Mouse (Mus musculus): ENCODE data around the gene Abhd12. TPM values are rescaled to one million over a fixed set of nuclear protein-coding genes. Genes with fewer than 3 reads are reported as not detected.
A peak's percentile ranks its signal among the peaks of the same experiment; 100 is the strongest.
"Not testable (repeated sequence)": the region's sequence is repeated elsewhere in the genome, so short reads cannot be mapped to it uniquely, and the experiment has no call there.

The Abhd12 gene
- polyA plus RNA-seq (2014; fragmentation: Nextera tagmentation; extraction: Ambion mirVana) = 44.1 and 46.4 TPM in 2 replicates

DNA sequence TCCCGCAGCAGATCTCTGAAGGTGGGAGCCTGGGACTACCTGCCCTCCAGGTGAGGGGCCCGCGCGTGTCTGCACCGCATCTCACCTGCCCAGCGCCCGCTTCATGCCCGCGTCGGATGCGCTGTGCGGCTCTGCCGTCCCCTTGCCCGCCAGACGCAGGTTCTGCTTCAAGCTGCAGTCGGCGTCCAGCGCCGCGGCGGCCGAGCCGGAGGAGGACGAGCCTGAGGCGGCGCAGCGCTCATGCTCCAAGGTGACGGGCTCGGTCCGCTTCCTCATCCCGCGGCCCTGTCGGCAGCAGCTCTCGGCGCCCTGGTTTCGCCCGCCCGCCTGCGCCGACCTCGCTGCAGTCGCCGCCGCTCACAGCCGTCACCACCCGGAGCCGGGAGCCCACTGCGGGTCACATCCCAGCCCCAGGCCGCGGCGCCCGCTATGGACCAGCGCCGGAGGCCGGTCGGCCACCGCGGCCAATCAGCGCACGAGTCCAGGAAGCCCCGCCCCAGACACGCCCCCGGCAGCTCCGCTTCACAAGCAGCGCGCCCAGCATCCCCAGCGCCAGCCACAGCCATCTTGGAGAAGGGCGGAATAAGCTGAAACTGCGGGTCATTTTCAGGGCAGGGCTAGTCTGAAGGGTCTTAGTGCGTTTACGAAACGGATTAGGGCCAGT lies at the start of gene Abhd12:
TSS of gene Abhd12 (minus strand) at position 470 of the 664 bp plus-strand sequence.
- H3K9ac ChIP-seq (ENCODE audit: low read length) = peak within 1 kb of the TSS; percentile 87
- peaks cover 3% of the 10 kb centered on the region; the same call in 1 of the 2 replicates for H3K36me3 ChIP-seq (ENCODE audit: control insufficient read depth, insufficient read depth, low read length)
- no peaks in the 10 kb centered on the region for H3K9me3 ChIP-seq (ENCODE audit: control insufficient read depth, low read length)
- H3K27me3 ChIP-seq (ENCODE audit: control insufficient read depth, insufficient read depth, low read length) = no peaks in the 10 kb centered on the region
- H3K27ac ChIP-seq (replicated peaks in 1 of 2; ENCODE audit: control insufficient read depth in 1 of 2, insufficient read depth in 1 of 2, low read depth in 2 of 2, low read length in 2 of 2) = peak within 1 kb of the TSS; percentile 83 to 90
- ATAC-seq (ENCODE audit: insufficient number of reproducible peaks, insufficient read depth, low FRiP score, low read depth) = peak; percentile 99
- H3K4me2 ChIP-seq (ENCODE audit: low read length) = peak within 1 kb of the TSS; percentile 97
- WGBS = under 1% methylated on average over 71 of the region's 72 CpGs
- H3K4me1 ChIP-seq (ENCODE audit: control insufficient read depth in 2 of 2, insufficient read depth in 2 of 2, low read length in 2 of 2) = peaks cover 4 to 5% of the 10 kb centered on the region in 2 experiments
- H3K4me3 ChIP-seq (ENCODE audit: control insufficient read depth in 1 of 2, insufficient read depth in 1 of 2, low read depth in 1 of 2, low read length in 2 of 2) = peak within 1 kb of the TSS; percentile 65 to 83

DNA sequence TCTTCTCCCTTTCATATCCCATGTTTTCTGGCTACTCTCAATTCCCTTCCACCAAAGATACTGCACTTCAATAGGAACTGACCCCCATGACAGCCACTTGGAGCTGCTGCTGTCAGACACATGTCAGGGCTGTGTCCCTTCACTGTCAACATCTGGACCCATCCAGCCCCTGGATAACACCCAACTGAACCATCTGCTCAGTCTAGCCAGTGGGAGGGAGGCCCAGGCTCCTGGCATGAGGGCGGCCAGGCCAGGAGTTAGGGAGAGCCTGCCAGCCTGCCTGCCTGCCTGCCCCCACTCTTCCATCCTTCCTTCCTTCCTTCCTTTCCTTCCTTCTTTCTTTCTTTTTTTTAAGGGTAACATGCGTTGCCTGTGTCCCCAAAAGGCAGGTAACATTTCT lies 46.7 kb upstream of the Abhd12 start:
- no peaks in the 10 kb centered on the region for H3K27me3 ChIP-seq (ENCODE audit: control insufficient read depth, insufficient read depth, low read length)
- no peak overlapping the region for H3K27ac ChIP-seq (replicated peaks in 1 of 2; ENCODE audit: control insufficient read depth in 1 of 2, insufficient read depth in 1 of 2, low read depth in 2 of 2, low read length in 2 of 2)
- H3K9ac ChIP-seq (ENCODE audit: low read length) = no peak overlapping the region
- H3K4me1 ChIP-seq (ENCODE audit: control insufficient read depth in 2 of 2, insufficient read depth in 2 of 2, low read length in 2 of 2) = no peaks in the 10 kb centered on the region
- 75% methylated on average over 2 of the region's 2 CpGs for WGBS
- no peak overlapping the region for H3K4me2 ChIP-seq (ENCODE audit: low read length)
- ATAC-seq (ENCODE audit: insufficient number of reproducible peaks, insufficient read depth, low FRiP score, low read depth) = no peak
- H3K9me3 ChIP-seq (ENCODE audit: control insufficient read depth, low read length) = no peaks in the 10 kb centered on the region
- peaks cover 36% of the 10 kb centered on the region; the same call in 1 of the 2 replicates for H3K36me3 ChIP-seq (ENCODE audit: control insufficient read depth, insufficient read depth, low read length)
- H3K4me3 ChIP-seq (ENCODE audit: control insufficient read depth in 1 of 2, insufficient read depth in 1 of 2, low read depth in 1 of 2, low read length in 2 of 2) = no peak overlapping the region

DNA sequence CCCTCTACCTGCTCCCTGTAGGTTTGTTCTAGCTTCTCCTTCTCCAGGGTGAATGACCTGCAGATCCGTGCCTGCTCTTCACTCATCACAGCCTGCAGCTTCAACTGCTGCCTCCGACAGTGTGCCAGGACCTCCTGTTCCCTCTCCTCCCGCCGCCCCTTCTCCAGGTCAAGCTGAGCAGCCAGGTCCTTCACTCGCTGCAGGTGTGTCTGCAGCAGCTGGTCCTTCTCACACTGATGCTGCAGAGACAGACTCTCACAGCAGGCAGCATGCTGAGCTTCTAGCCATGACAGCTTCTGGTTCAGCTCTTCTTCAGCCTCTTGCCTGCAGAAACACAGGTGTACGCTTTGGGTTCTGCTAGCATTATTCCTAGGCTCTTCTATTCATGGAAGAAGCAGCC lies 45.5 kb upstream of the Abhd12 start:
- ATAC-seq (ENCODE audit: insufficient number of reproducible peaks, insufficient read depth, low FRiP score, low read depth) = no peak
- Histone ChIP-seq H3K9me3 (ENCODE audit: control insufficient read depth, low read length) (no peaks in the 10 kb centered on the region), H3K4me2 (ENCODE audit: low read length) (no peak overlapping the region), H3K4me3 (ENCODE audit: control insufficient read depth in 1 of 2, insufficient read depth in 1 of 2, low read depth in 1 of 2, low read length in 2 of 2) (no peak overlapping the region), H3K36me3 (ENCODE audit: control insufficient read depth, insufficient read depth, low read length) (peaks cover 28% of the 10 kb centered on the region; the same call in 1 of the 2 replicates), H3K4me1 (ENCODE audit: control insufficient read depth in 2 of 2, insufficient read depth in 2 of 2, low read length in 2 of 2) (no peaks in the 10 kb centered on the region), H3K9ac (ENCODE audit: low read length) (no peak overlapping the region), H3K27ac (replicated peaks in 1 of 2; ENCODE audit: control insufficient read depth in 1 of 2, insufficient read depth in 1 of 2, low read depth in 2 of 2, low read length in 2 of 2) (no peak overlapping the region), H3K27me3 (ENCODE audit: control insufficient read depth, insufficient read depth, low read length) (no peaks in the 10 kb centered on the region)
- 86% methylated on average over 6 of the region's 6 CpGs for WGBS

DNA sequence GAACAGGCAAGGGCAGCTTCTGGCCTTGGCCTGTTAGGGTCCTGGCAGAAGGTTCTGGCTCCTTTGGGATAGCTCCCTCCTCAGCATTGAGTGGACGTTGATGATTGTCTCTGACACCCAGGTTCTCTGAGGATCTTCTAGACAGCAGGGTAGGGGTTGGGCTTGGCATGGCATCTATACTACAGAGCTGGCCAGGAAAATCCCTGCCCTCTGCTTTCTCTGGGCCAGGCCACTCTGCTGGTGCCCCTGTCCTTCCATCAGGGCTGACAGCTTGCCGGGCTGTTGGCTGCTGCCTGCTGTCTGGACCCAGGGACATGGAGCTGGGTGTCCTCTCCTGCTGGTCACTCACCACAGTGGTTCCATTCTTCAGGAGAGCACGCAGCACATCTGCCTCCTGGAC lies 45.1 kb upstream of the Abhd12 start:
- ATAC-seq (ENCODE audit: insufficient number of reproducible peaks, insufficient read depth, low FRiP score, low read depth) = no peak
- Histone ChIP-seq H3K9me3 (ENCODE audit: control insufficient read depth, low read length) (no peaks in the 10 kb centered on the region), H3K4me2 (ENCODE audit: low read length) (no peak overlapping the region), H3K27ac (replicated peaks in 1 of 2; ENCODE audit: control insufficient read depth in 1 of 2, insufficient read depth in 1 of 2, low read depth in 2 of 2, low read length in 2 of 2) (no peak overlapping the region), H3K9ac (ENCODE audit: low read length) (no peak overlapping the region), H3K36me3 (ENCODE audit: control insufficient read depth, insufficient read depth, low read length) (peaks cover 31% of the 10 kb centered on the region), H3K4me3 (ENCODE audit: control insufficient read depth in 1 of 2, insufficient read depth in 1 of 2, low read depth in 1 of 2, low read length in 2 of 2) (no peak overlapping the region), H3K4me1 (ENCODE audit: control insufficient read depth in 2 of 2, insufficient read depth in 2 of 2, low read length in 2 of 2) (no peaks in the 10 kb centered on the region), H3K27me3 (ENCODE audit: control insufficient read depth, insufficient read depth, low read length) (no peaks in the 10 kb centered on the region)
- 92% methylated on average over 3 of the region's 3 CpGs for WGBS

DNA sequence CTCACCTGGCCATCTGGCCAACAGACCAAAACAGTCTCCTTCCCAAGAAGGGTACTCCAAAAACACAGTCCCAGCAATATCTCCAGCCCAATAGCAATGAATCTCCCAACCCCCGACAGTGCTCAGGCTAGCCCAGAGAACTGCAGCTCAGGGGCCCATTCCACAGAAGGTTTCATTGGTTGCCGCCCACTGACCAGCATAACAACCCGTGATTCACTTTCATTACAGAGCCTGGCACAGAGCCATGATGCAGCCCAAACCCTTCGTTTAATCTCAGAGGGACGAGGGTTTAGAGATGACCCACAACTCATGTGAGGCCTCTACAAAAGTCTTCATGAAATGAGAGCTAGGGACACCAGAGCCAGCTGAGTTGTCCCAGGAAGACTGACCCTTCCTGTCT lies 44.2 kb upstream of the Abhd12 start:
- Histone ChIP-seq H3K9ac (ENCODE audit: low read length) (no peak overlapping the region), H3K4me1 (ENCODE audit: control insufficient read depth in 2 of 2, insufficient read depth in 2 of 2, low read length in 2 of 2) (no peaks in the 10 kb centered on the region), H3K36me3 (ENCODE audit: control insufficient read depth, insufficient read depth, low read length) (peaks cover 37% of the 10 kb centered on the region), H3K27me3 (ENCODE audit: control insufficient read depth, insufficient read depth, low read length) (no peaks in the 10 kb centered on the region), H3K4me3 (ENCODE audit: control insufficient read depth in 1 of 2, insufficient read depth in 1 of 2, low read depth in 1 of 2, low read length in 2 of 2) (no peak overlapping the region), H3K9me3 (ENCODE audit: control insufficient read depth, low read length) (no peaks in the 10 kb centered on the region), H3K27ac (replicated peaks in 1 of 2; ENCODE audit: control insufficient read depth in 1 of 2, insufficient read depth in 1 of 2, low read depth in 2 of 2, low read length in 2 of 2) (no peak overlapping the region), H3K4me2 (ENCODE audit: low read length) (no peak overlapping the region)
- WGBS = 68% methylated on average over 5 of the region's 5 CpGs
- no peak for ATAC-seq (ENCODE audit: insufficient number of reproducible peaks, insufficient read depth, low FRiP score, low read depth)

DNA sequence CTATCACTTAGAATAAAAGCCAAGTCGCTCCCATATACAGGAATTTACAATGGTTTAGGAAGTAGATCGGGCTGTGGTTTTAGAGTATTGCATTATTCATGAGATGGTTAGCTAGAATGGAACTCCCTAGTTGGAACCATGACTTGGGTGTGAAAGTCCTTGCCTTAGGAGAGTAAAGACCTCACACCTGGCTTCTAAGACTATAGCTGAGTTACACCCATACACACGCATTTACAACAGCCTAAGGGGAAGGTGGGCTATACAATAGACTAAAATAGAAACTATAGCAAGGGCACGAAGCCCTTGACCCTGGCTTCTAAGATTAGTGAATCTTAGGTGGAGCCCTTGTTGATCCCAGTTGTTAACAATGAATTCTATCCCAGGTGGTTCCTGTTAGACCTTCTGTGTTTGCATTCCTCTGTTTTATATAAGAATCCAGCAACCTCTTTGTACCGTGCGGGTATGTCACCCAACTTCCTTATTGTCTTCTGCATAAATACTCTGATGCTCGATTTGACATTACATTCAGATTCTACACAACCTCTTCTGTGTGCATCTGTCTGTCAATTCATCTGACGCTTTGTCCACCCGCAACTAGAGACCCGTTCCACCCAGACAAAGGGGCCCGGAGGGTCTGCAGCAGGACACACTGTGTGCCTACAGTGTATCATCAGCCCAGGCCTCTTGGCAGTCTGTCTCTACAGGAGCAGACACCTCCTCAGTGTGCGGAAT lies 43.5 kb upstream of the Abhd12 start:
- H3K36me3 ChIP-seq (ENCODE audit: control insufficient read depth, insufficient read depth, low read length) = peaks cover 37% of the 10 kb centered on the region
- not testable (repeated sequence) for ATAC-seq (ENCODE audit: insufficient number of reproducible peaks, insufficient read depth, low FRiP score, low read depth); H3K9ac ChIP-seq (ENCODE audit: low read length); H3K27ac ChIP-seq (replicated peaks in 1 of 2; ENCODE audit: control insufficient read depth in 1 of 2, insufficient read depth in 1 of 2, low read depth in 2 of 2, low read length in 2 of 2); H3K4me3 ChIP-seq (ENCODE audit: control insufficient read depth in 1 of 2, insufficient read depth in 1 of 2, low read depth in 1 of 2, low read length in 2 of 2); H3K4me2 ChIP-seq (ENCODE audit: low read length); H3K4me1 ChIP-seq (ENCODE audit: control insufficient read depth in 2 of 2, insufficient read depth in 2 of 2, low read length in 2 of 2); H3K27me3 ChIP-seq (ENCODE audit: control insufficient read depth, insufficient read depth, low read length); H3K9me3 ChIP-seq (ENCODE audit: control insufficient read depth, low read length)
- 84% methylated on average over 12 of the region's 12 CpGs for WGBS

DNA sequence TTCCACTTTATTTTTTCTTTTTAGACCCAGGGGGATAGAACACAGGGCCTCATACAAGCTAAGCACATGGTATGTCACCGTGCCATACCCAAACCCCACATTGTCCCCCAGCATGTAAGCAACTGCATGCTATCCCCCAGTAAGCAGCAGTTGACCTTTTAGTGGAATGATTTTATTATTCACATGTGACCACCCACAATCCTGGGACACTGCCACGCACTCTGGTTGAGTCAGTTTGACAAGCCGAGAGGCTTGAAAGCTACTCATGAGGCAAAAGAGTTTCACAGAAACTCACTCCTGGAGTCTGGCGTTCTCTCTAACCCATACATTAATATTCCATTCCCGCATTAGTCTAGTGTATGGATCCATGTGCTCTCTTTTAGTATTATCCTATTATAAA lies 42.8 kb upstream of the Abhd12 start:
- not testable (repeated sequence) for H3K9me3 ChIP-seq (ENCODE audit: control insufficient read depth, low read length); H3K4me2 ChIP-seq (ENCODE audit: low read length); H3K4me1 ChIP-seq (ENCODE audit: control insufficient read depth in 2 of 2, insufficient read depth in 2 of 2, low read length in 2 of 2); H3K27ac ChIP-seq (replicated peaks in 1 of 2; ENCODE audit: control insufficient read depth in 1 of 2, insufficient read depth in 1 of 2, low read depth in 2 of 2, low read length in 2 of 2); H3K4me3 ChIP-seq (ENCODE audit: control insufficient read depth in 1 of 2, insufficient read depth in 1 of 2, low read depth in 1 of 2, low read length in 2 of 2); H3K27me3 ChIP-seq (ENCODE audit: control insufficient read depth, insufficient read depth, low read length); H3K9ac ChIP-seq (ENCODE audit: low read length); ATAC-seq (ENCODE audit: insufficient number of reproducible peaks, insufficient read depth, low FRiP score, low read depth)
- 94% methylated on average over 5 of the region's 5 CpGs for WGBS
- H3K36me3 ChIP-seq (ENCODE audit: control insufficient read depth, insufficient read depth, low read length) = peaks cover 35% of the 10 kb centered on the region
